Mouse (Mus musculus): ENCODE measurements around the gene Slc17a3.

The Slc17a3 gene

GRCm38 (mm10) chr13:23879106-23879505, 39.9 kb downstream of the Slc17a3 start:
- DNase-seq, result no peak

GRCm38 (mm10) chr13:23879636-23880035, 40.4 kb downstream of the Slc17a3 start:
- no peak for DNase-seq

DNA sequence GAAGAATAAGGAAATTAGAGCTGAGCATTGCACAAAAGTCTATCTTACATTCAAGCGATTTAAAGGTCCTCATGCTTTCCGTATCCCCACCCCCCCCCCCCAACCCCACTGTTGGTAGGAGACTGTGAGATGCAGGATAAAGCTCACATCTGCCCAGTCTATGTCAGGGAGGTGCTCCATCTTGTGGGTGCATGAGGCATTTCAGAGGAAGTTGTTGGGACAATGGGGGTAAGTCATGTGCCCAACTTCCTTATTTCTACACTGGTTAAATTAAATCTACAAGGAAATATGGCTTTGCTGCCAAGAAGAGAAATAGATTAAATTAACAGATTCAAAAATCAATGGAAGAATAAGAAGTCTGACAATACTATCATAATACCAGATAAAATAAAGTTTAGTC, 46.3 kb downstream of the Slc17a3 start:
- DNase-seq, result peak; percentile 22

DNA sequence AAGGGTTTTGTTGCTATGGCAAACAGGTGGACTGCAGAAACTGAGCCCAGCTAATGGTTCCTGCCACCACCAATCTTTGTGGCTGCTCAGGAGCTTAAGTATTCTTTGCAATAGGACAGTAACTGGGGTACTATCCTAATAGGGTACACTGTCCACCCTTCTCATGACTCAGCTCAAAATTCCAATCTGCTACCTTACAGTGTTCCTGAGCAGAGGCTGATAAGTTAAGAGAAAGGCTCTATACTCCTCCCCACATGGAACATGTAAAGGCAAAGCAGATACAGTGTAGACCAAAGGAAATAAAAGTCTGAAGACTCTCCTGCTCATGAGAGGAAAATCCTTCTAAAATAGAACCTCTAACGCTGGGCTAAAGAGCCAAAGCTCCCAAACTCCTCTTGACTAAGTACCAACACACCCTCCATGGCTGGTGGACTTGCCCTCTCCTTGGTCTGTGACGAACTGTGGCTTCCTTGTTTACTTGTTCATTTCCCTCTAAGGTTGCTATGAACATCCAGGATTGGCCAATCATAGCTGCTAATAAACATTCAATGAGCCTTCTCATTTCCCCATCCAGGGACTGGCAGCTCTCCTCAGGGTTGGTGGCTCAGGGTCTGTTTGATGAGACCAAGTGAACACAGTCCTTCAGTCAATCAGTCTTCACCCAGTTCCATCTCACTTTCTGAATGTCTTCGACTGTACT, 47.9 kb downstream of the Slc17a3 start:
- peak; percentile 8 for DNase-seq

- no peak for DNase-seq
Measured at GRCm38 (mm10) chr13:23889011-23889605, 49.9 kb downstream of the Slc17a3 start.

- DNase-seq, result no peak
Measured at GRCm38 (mm10) chr13:23892592-23893268, 53.5 kb downstream of the Slc17a3 start.

DNA sequence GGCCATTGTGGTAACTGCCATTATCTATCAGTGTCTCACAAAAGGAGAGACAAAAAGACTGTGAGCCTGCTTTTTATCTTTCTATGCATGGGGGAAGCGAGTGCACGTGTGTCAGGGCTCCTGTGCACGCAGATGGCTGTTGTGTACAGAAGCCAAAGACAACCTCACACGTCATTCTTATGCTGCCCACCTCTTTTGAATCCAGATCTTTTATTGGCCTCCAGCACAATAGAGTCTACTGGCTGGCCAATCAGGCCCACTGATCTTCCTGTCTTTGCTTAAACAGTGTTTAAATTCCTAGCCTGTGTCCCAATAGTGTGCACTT, 54.0 kb downstream of the Slc17a3 start:
- no peak for DNase-seq

GRCm38 (mm10) chr13:23898242-23898641, 59.0 kb downstream of the Slc17a3 start:
- DNase-seq, result peak; percentile 30

DNA sequence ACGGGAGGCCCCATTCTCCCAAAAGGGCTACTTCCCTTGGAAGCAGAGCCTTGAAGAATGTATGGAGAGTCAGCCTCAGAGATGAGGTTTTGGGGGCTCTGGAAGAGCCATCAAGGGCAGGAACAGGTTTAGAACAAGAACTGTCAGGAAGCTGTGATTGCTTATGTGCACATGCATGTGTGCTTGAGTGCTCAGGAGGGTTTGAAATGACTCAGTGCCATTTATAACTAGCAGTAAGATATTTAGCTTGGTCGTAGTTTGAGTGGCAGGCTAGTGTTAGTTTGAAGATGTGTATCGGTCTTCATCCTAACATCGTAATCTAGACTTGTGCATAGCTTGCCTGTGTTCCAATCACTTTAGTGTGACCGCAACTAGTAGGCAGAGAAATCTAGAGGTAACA, 67.7 kb downstream of the Slc17a3 start:
- no peak for DNase-seq

- DNase-seq, result no peak
Measured at GRCm38 (mm10) chr13:23910121-23910520, 70.9 kb downstream of the Slc17a3 start.

Measured in lung, postnatal 10 days (tissue).